Mouse (Mus musculus): ENCODE data around the gene Abcb11. TPM values are rescaled to one million over a fixed set of nuclear protein-coding genes. Genes with fewer than 3 reads are reported as not detected.

Abcb11 gene
- polyA plus RNA-seq, 1 experiment, result 2.2 TPM

DNA sequence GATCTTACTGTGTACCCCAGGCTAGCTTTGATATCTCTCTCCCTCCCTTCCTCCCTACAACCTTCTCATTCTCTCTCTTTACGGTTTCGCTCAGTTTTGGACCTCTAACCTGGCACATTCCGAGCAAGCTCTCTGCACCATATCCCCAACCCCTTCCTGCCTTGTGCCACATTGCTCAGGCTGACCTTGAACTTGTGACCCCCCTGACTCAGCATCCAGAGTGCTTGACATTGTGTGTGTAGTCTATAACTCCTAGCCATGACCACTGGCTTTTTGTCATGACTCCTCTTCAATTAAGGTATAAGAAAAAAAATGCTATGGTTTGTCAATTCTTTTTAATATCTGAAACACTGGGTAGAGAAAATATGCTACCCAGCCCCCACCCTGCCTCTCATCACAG is 132.7 kb downstream of the Abcb11 start:
- TF ChIP-seq CTCF (IDR thresholded peaks at IDR 0.05; ENCODE audit: control insufficient read depth, insufficient read depth, insufficient replicate concordance, low read depth, low read length) (no peak), POLR2A (IDR thresholded peaks at IDR 0.05; ENCODE audit: control insufficient read depth, low read depth, low read length) (no peak)
- Histone ChIP-seq H3K27me3 (ENCODE audit: control insufficient read depth, insufficient read depth, low read length) (no peaks in the 10 kb centered on the region), H3K4me3 (ENCODE audit: control insufficient read depth, low read depth, low read length) (no peak overlapping the region), H3K27ac (ENCODE audit: control insufficient read depth, insufficient read depth, low read depth, low read length) (no peak overlapping the region), H3K36me3 (ENCODE audit: control insufficient read depth, insufficient read depth, low read length) (no peaks in the 10 kb centered on the region), H3K4me1 (ENCODE audit: control insufficient read depth, insufficient read depth, low read length) (peaks cover 2% of the 10 kb centered on the region)

DNA sequence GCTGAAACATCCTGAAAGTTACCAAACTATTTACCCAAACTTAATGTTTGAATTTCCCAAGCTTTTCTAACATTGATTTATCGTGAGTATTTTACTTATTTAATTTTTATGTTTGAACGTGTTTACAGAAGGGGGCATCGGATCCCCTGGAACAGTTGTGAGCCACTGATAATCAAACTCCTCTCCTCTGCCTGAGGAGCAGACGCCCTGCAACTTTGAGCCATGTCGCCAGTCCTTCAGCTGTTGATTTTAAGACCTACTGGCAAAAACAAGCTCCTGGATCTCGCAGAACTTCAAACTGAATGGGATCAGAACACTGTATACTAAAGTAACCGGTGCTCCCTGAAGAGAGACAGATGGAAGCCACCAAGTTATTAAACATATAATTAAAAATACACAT is 135.9 kb downstream of the Abcb11 start:
- Histone ChIP-seq H3K27ac (ENCODE audit: control insufficient read depth, insufficient read depth, low read depth, low read length) (no peak overlapping the region), H3K4me1 (ENCODE audit: control insufficient read depth, insufficient read depth, low read length) (peaks cover 2% of the 10 kb centered on the region), H3K27me3 (ENCODE audit: control insufficient read depth, insufficient read depth, low read length) (no peaks in the 10 kb centered on the region), H3K4me3 (ENCODE audit: control insufficient read depth, low read depth, low read length) (peak overlapping the region; percentile 16; the same call in 1 of the 2 replicates), H3K36me3 (ENCODE audit: control insufficient read depth, insufficient read depth, low read length) (no peaks in the 10 kb centered on the region)
- no peak for TF ChIP-seq CTCF (IDR thresholded peaks at IDR 0.05; ENCODE audit: control insufficient read depth, insufficient read depth, insufficient replicate concordance, low read depth, low read length)
- no peak for TF ChIP-seq POLR2A (IDR thresholded peaks at IDR 0.05; ENCODE audit: control insufficient read depth, low read depth, low read length)

DNA sequence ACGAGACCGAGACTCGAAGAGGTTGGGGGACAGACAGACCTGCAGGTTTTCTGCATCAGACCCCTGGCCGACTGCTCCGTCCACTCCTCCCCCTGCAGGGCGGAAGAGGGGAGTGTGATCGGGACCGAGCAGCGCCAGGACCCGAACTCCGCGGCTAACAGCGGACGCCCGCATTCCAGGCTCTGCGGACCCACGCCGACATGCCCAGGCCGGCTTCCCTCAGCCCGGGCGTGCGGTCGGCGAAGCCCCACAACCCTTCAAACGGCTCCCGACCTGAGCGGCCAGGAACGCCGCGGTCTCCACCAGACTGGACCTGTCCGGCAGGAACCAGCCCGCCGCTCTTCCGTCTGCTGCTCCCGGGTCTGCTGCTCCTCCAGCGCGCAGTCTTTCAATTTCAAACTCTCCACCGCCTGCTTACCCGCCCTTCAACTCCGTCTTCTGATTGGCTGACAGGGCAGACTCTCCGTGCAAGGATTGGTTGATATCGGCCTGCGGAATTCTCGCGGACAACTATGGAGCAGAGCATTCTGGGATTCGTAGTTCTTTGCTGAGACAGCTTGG is 136.5 kb downstream of the Abcb11 start, which contains the start of gene Spc25:
Spc25 (minus strand) TSS at position 404 of the 561 bp plus-strand sequence.
- no peak for TF ChIP-seq CTCF (IDR thresholded peaks at IDR 0.05; ENCODE audit: control insufficient read depth, insufficient read depth, insufficient replicate concordance, low read depth, low read length)
- TF ChIP-seq POLR2A (IDR thresholded peaks at IDR 0.05; ENCODE audit: control insufficient read depth, low read depth, low read length), result peak; percentile 72

DNA sequence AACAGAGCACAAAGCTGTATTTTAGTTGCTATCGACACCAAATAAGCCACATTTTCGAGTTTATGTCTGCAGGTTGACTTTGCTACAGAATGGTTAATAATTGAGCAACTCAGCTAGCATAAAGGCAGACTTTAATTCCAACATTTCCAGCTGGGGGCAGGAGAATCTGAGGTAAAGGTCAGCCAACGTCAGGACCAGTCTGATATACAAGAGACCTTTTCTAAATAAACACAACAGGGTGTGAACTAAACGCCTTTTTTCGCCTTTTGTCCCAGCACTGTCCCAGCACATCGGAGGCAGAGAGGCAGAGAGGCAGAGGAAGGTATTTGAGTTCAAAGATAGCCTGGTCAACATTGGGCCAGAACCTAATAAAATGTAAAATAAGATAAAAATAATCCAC is 137.2 kb downstream of the Abcb11 start:
- Histone ChIP-seq H3K27ac (ENCODE audit: control insufficient read depth, insufficient read depth, low read depth, low read length) (no peak overlapping the region), H3K4me1 (ENCODE audit: control insufficient read depth, insufficient read depth, low read length) (peaks cover 2% of the 10 kb centered on the region), H3K36me3 (ENCODE audit: control insufficient read depth, insufficient read depth, low read length) (no peaks in the 10 kb centered on the region), H3K27me3 (ENCODE audit: control insufficient read depth, insufficient read depth, low read length) (no peaks in the 10 kb centered on the region), H3K4me3 (ENCODE audit: control insufficient read depth, low read depth, low read length) (peak overlapping the region; percentile 92; the same call in 1 of the 2 replicates)
- TF ChIP-seq CTCF (IDR thresholded peaks at IDR 0.05; ENCODE audit: control insufficient read depth, insufficient read depth, insufficient replicate concordance, low read depth, low read length) (no peak), POLR2A (IDR thresholded peaks at IDR 0.05; ENCODE audit: control insufficient read depth, low read depth, low read length) (no peak)

More for the DNA sequence above, 136.5 kb downstream of the Abcb11 start, which contains the start of gene Spc25:
- Histone ChIP-seq H3K4me3 (ENCODE audit: control insufficient read depth, low read depth, low read length) (peak within 1 kb of the TSS; percentile 92), H3K27ac (ENCODE audit: control insufficient read depth, insufficient read depth, low read depth, low read length) (peak within 1 kb of the TSS; percentile 63), H3K36me3 (ENCODE audit: control insufficient read depth, insufficient read depth, low read length) (no peaks in the 10 kb centered on the region), H3K4me1 (ENCODE audit: control insufficient read depth, insufficient read depth, low read length) (peaks cover 2% of the 10 kb centered on the region), H3K27me3 (ENCODE audit: control insufficient read depth, insufficient read depth, low read length) (no peaks in the 10 kb centered on the region)

DNA sequence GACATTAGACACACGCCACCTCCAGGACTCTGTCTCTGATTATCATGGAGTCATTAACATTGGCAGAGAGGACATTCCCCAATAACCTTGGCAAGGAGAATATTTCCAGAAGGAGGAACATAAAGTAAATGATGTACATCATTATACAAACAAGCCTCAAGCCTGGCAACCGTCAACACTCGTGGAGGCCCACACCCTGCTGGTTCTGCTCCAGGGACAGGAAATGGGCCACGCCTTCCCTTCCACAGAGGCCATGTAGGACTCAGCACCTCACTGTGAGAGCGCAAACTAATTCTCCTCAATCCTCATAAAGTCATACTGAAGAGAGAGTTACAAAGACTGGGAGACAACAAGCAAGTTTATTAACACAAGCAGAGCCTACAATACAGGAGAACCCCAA is 148.9 kb downstream of the Abcb11 start:
- H3K4me1 ChIP-seq (ENCODE audit: control insufficient read depth, insufficient read depth, low read length), result no peaks in the 10 kb centered on the region
- TF ChIP-seq CTCF (IDR thresholded peaks at IDR 0.05; ENCODE audit: control insufficient read depth, insufficient read depth, insufficient replicate concordance, low read depth, low read length) (no peak), POLR2A (IDR thresholded peaks at IDR 0.05; ENCODE audit: control insufficient read depth, low read depth, low read length) (no peak)

DNA sequence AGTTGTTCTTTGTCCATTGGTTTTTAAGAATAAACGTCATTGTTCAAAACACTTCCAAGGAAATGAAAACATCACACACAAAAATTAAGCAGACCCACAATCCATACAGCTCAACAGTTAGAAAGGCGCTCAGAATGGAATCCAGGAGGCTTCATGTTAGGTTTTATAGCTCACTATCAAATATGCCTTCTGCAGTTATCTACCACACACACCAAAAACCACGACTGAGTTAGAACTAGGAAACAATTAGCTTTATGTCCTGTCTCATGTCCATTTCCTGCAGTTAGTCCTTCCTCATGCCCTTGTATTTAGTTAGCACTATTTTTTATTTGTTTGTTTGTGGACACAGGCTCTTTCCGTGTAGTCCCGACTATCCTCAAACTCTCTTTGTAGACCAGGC is 151.4 kb downstream of the Abcb11 start:
- Histone ChIP-seq H3K27me3 (ENCODE audit: control insufficient read depth, insufficient read depth, low read length) (no peaks in the 10 kb centered on the region), H3K4me3 (ENCODE audit: control insufficient read depth, low read depth, low read length) (no peak overlapping the region), H3K4me1 (ENCODE audit: control insufficient read depth, insufficient read depth, low read length) (peaks cover 2% of the 10 kb centered on the region; the same call in 1 of the 2 replicates), H3K27ac (ENCODE audit: control insufficient read depth, insufficient read depth, low read depth, low read length) (no peak overlapping the region), H3K36me3 (ENCODE audit: control insufficient read depth, insufficient read depth, low read length) (no peaks in the 10 kb centered on the region)
- TF ChIP-seq POLR2A (IDR thresholded peaks at IDR 0.05; ENCODE audit: control insufficient read depth, low read depth, low read length), result no peak
- TF ChIP-seq CTCF (IDR thresholded peaks at IDR 0.05; ENCODE audit: control insufficient read depth, insufficient read depth, insufficient replicate concordance, low read depth, low read length), result no peak

More for the DNA sequence above, 148.9 kb downstream of the Abcb11 start:
- Histone ChIP-seq H3K27me3 (ENCODE audit: control insufficient read depth, insufficient read depth, low read length) (no peaks in the 10 kb centered on the region), H3K27ac (ENCODE audit: control insufficient read depth, insufficient read depth, low read depth, low read length) (no peak overlapping the region), H3K4me3 (ENCODE audit: control insufficient read depth, low read depth, low read length) (no peak overlapping the region), H3K36me3 (ENCODE audit: control insufficient read depth, insufficient read depth, low read length) (no peaks in the 10 kb centered on the region)

DNA sequence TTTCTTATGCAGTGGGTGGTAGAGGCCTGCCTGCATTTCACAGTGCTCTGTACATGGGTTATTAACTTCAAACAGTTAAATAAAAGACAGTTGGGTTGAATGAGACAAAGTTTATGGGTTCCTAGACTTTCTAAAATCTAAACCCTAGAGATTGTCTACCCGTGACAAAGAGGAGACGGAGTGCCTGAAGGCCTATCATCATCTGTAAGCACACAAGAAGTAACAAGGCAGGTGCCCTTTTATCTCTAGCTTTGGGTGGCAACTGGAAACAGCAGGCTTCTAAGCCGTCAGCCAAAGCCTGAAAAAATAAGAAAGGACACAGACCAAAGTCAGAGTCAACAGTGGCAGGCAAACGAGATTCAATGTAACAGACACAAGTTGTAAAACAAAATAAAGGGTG is 153.2 kb downstream of the Abcb11 start:
- TF ChIP-seq CTCF (IDR thresholded peaks at IDR 0.05; ENCODE audit: control insufficient read depth, insufficient read depth, insufficient replicate concordance, low read depth, low read length), result no peak
- no peak for TF ChIP-seq POLR2A (IDR thresholded peaks at IDR 0.05; ENCODE audit: control insufficient read depth, low read depth, low read length)
- H3K4me1 ChIP-seq (ENCODE audit: control insufficient read depth, insufficient read depth, low read length), result peaks cover 2% of the 10 kb centered on the region; the same call in 1 of the 2 replicates

More for the DNA sequence above, 153.2 kb downstream of the Abcb11 start:
- no peak overlapping the region for H3K27ac ChIP-seq (ENCODE audit: control insufficient read depth, insufficient read depth, low read depth, low read length)
- no peak overlapping the region for H3K4me3 ChIP-seq (ENCODE audit: control insufficient read depth, low read depth, low read length)
- no peaks in the 10 kb centered on the region for H3K27me3 ChIP-seq (ENCODE audit: control insufficient read depth, insufficient read depth, low read length)
- H3K36me3 ChIP-seq (ENCODE audit: control insufficient read depth, insufficient read depth, low read length), result no peaks in the 10 kb centered on the region

Data from testis, adult 2 months (tissue).